Mouse (Mus musculus) adrenal gland, postnatal 10 days (tissue): ENCODE data around the gene Anp32e. TPM values are rescaled to one million over a fixed set of nuclear protein-coding genes. Genes with fewer than 3 reads are reported as not detected.
"Not testable (repeated sequence)": the region's sequence is repeated elsewhere in the genome, so short reads cannot be mapped to it uniquely, and the experiment has no call there.

Experiments used
- DNase-seq: peaks from one replicate; pipeline ENCODE4 v3.0.0; 2021; ENCODE audit warnings: mixed read lengths
- long read RNA-seq, 2 experiments: library from polyadenylated mRNA; stranded (forward); transcript quantifications; one replicate each; pipeline ENCODE4 v2.0.0; 2021
- total RNA-seq, 2 experiments: library from RNA; stranded (reverse); gene quantifications; 2 replicates each; pipeline ENCODE4 v1.2.3; 2021

The Anp32e gene
- total RNA-seq = 100 to 1,000 TPM in 1 of 2 experiments, 10 to 100 TPM in 1; 89.8 to 110 TPM
- long read RNA-seq, experiment 1, transcript Anp32e-202 (7 exons, 3,274 nt) = major isoform, 69 of 102 reads
- long read RNA-seq, experiment 1, partial matches to known transcripts = 4 of 102 reads
- long read RNA-seq, experiment 1, other reads (novel, unspliced or antisense) = 24 of 102 reads
- long read RNA-seq, experiment 2, transcript Anp32e-202 (7 exons, 3,274 nt) = major isoform, 33 of 51 reads
- long read RNA-seq, experiment 2, partial matches to known transcripts = 5 of 51 reads
- long read RNA-seq, experiment 2, other reads (novel, unspliced or antisense) = 11 of 51 reads

GRCm38 (mm10) chr3:95928658-95929503 is at the start of gene Anp32e:
Anp32e (plus strand) TSS chr3:95929246.
- peak; percentile 98 for DNase-seq

GRCm38 (mm10) chr3:95881979-95882815 is 46.8 kb upstream of the Anp32e start, which contains the start of gene Ciart:
Ciart (minus strand) TSS chr3:95882251.
- DNase-seq = peak; percentile 94

- DNase-seq = peak; percentile 83
Observed at GRCm38 (mm10) chr3:95882816-95883425, 46.1 kb upstream of the Anp32e start.

- DNase-seq = no peak
Observed at GRCm38 (mm10) chr3:95884400-95884799, 44.6 kb upstream of the Anp32e start.

- DNase-seq = no peak
Observed at GRCm38 (mm10) chr3:95887596-95887995, 41.5 kb upstream of the Anp32e start.

GRCm38 (mm10) chr3:95889664-95890063 is 39.4 kb upstream of the Anp32e start:
- no peak for DNase-seq

- DNase-seq = peak; percentile 70
Observed at GRCm38 (mm10) chr3:95891211-95892065, 37.6 kb upstream of the Anp32e start, which contains the start of gene BC028528. BC028528 (minus strand) TSS chr3:95892005.

- DNase-seq = no peak
Observed at GRCm38 (mm10) chr3:95892066-95893052, 36.7 kb upstream of the Anp32e start.

GRCm38 (mm10) chr3:95893126-95893525 is 35.9 kb upstream of the Anp32e start:
- no peak for DNase-seq

- DNase-seq = peak; percentile 96
Observed at GRCm38 (mm10) chr3:95893606-95894316, 35.3 kb upstream of the Anp32e start, which contains the start of gene Aph1a. Aph1a (plus strand) TSS chr3:95893969.

GRCm38 (mm10) chr3:95894317-95895160 is 34.5 kb upstream of the Anp32e start:
- DNase-seq = peak; percentile 83

- not testable (repeated sequence) for DNase-seq
Observed at GRCm38 (mm10) chr3:95895501-95895900, 33.5 kb upstream of the Anp32e start.

GRCm38 (mm10) chr3:95899800-95900524 is 29.1 kb upstream of the Anp32e start:
- DNase-seq = no peak

- DNase-seq = peak; percentile 65
Observed at GRCm38 (mm10) chr3:95901616-95902372, 27.3 kb upstream of the Anp32e start.

GRCm38 (mm10) chr3:95902373-95902625 is 26.7 kb upstream of the Anp32e start:
- no peak for DNase-seq

GRCm38 (mm10) chr3:95902643-95903042 is 26.4 kb upstream of the Anp32e start:
- no peak for DNase-seq
